Mouse (Mus musculus): ENCODE measurements around the gene Ficd. TPM values are rescaled to one million over a fixed set of nuclear protein-coding genes. Genes with fewer than 3 reads are reported as not detected.

Ficd gene
- polyA plus RNA-seq, 1 experiment = 3.0 TPM

- H3K27ac ChIP-seq (ENCODE audit: control insufficient read depth, insufficient read depth, low read depth, low read length, poor library complexity) = no peak overlapping the region
- 0 out of 2 replicates have a peak, but pooled peaks have one; percentile 6 for TF ChIP-seq POLR2A (IDR thresholded peaks at IDR 0.05; ENCODE audit: borderline replicate concordance, control insufficient read depth, low read depth, low read length)
- TF ChIP-seq CTCF (IDR thresholded peaks at IDR 0.05; ENCODE audit: control insufficient read depth, insufficient read depth, low read length) = no peak
- H3K4me3 ChIP-seq (replicated peaks; ENCODE audit: control insufficient read depth, low read depth, low read length) = no peak overlapping the region
- H3K4me1 ChIP-seq (ENCODE audit: control insufficient read depth, insufficient read depth, low read length) = no peaks in the 10 kb centered on the region
- WGBS = 50% methylated on average over 12 of the region's 12 CpGs
Measured at GRCm38 (mm10) chr5:113725417-113725816, 10.2 kb upstream of the Ficd start.

- TF ChIP-seq CTCF (IDR thresholded peaks at IDR 0.05; ENCODE audit: control insufficient read depth, insufficient read depth, low read length) (no peak), POLR2A (IDR thresholded peaks at IDR 0.05; ENCODE audit: borderline replicate concordance, control insufficient read depth, low read depth, low read length) (no peak)
- WGBS = 64% methylated on average over 6 of the region's 6 CpGs
- Histone ChIP-seq H3K4me3 (replicated peaks; ENCODE audit: control insufficient read depth, low read depth, low read length) (no peak overlapping the region), H3K4me1 (ENCODE audit: control insufficient read depth, insufficient read depth, low read length) (no peaks in the 10 kb centered on the region), H3K27ac (ENCODE audit: control insufficient read depth, insufficient read depth, low read depth, low read length, poor library complexity) (no peak overlapping the region)
Measured at GRCm38 (mm10) chr5:113726618-113727017, 9.0 kb upstream of the Ficd start.

- no peak for TF ChIP-seq POLR2A (IDR thresholded peaks at IDR 0.05; ENCODE audit: borderline replicate concordance, control insufficient read depth, low read depth, low read length)
- TF ChIP-seq CTCF (IDR thresholded peaks at IDR 0.05; ENCODE audit: control insufficient read depth, insufficient read depth, low read length) = no peak
- H3K4me1 ChIP-seq (ENCODE audit: control insufficient read depth, insufficient read depth, low read length) = no peaks in the 10 kb centered on the region
- no peak overlapping the region for H3K4me3 ChIP-seq (replicated peaks; ENCODE audit: control insufficient read depth, low read depth, low read length)
- WGBS = 65% methylated on average over 12 of the region's 12 CpGs
- no peak overlapping the region for H3K27ac ChIP-seq (ENCODE audit: control insufficient read depth, insufficient read depth, low read depth, low read length, poor library complexity)
Measured at GRCm38 (mm10) chr5:113727238-113727637, 8.4 kb upstream of the Ficd start.

- TF ChIP-seq CTCF (IDR thresholded peaks at IDR 0.05; ENCODE audit: control insufficient read depth, insufficient read depth, low read length) = no peak
- TF ChIP-seq POLR2A (IDR thresholded peaks at IDR 0.05; ENCODE audit: borderline replicate concordance, control insufficient read depth, low read depth, low read length) = no peak
- no peak overlapping the region for H3K27ac ChIP-seq (ENCODE audit: control insufficient read depth, insufficient read depth, low read depth, low read length, poor library complexity)
- H3K4me3 ChIP-seq (replicated peaks; ENCODE audit: control insufficient read depth, low read depth, low read length) = no peak overlapping the region
- H3K4me1 ChIP-seq (ENCODE audit: control insufficient read depth, insufficient read depth, low read length) = no peaks in the 10 kb centered on the region
- 73% methylated on average over 7 of the region's 7 CpGs for WGBS
Measured at GRCm38 (mm10) chr5:113728011-113728410, 7.6 kb upstream of the Ficd start.

- no peaks in the 10 kb centered on the region for H3K4me1 ChIP-seq (ENCODE audit: control insufficient read depth, insufficient read depth, low read length)
- no peak for TF ChIP-seq POLR2A (IDR thresholded peaks at IDR 0.05; ENCODE audit: borderline replicate concordance, control insufficient read depth, low read depth, low read length)
- TF ChIP-seq CTCF (IDR thresholded peaks at IDR 0.05; ENCODE audit: control insufficient read depth, insufficient read depth, low read length) = no peak
- WGBS = 85% methylated on average over 7 of the region's 7 CpGs
- no peak overlapping the region for H3K27ac ChIP-seq (ENCODE audit: control insufficient read depth, insufficient read depth, low read depth, low read length, poor library complexity)
- no peak overlapping the region for H3K4me3 ChIP-seq (replicated peaks; ENCODE audit: control insufficient read depth, low read depth, low read length)
Measured at GRCm38 (mm10) chr5:113728691-113729090, 6.9 kb upstream of the Ficd start.

- no peak overlapping the region for H3K27ac ChIP-seq (ENCODE audit: control insufficient read depth, insufficient read depth, low read depth, low read length, poor library complexity)
- H3K4me3 ChIP-seq (replicated peaks; ENCODE audit: control insufficient read depth, low read depth, low read length) = no peak overlapping the region
- H3K4me1 ChIP-seq (ENCODE audit: control insufficient read depth, insufficient read depth, low read length) = peaks cover 1% of the 10 kb centered on the region; the same call in 1 of the 2 replicates
- WGBS = 68% methylated on average over 7 of the region's 7 CpGs
- TF ChIP-seq CTCF (IDR thresholded peaks at IDR 0.05; ENCODE audit: control insufficient read depth, insufficient read depth, low read length) (no peak), POLR2A (IDR thresholded peaks at IDR 0.05; ENCODE audit: borderline replicate concordance, control insufficient read depth, low read depth, low read length) (no peak)
Measured at GRCm38 (mm10) chr5:113730641-113731121, 4.9 kb upstream of the Ficd start.

- TF ChIP-seq POLR2A (IDR thresholded peaks at IDR 0.05; ENCODE audit: borderline replicate concordance, control insufficient read depth, low read depth, low read length) (no peak), CTCF (IDR thresholded peaks at IDR 0.05; ENCODE audit: control insufficient read depth, insufficient read depth, low read length) (no peak)
- H3K27ac ChIP-seq (ENCODE audit: control insufficient read depth, insufficient read depth, low read depth, low read length, poor library complexity) = no peak overlapping the region
- H3K4me3 ChIP-seq (replicated peaks; ENCODE audit: control insufficient read depth, low read depth, low read length) = no peak overlapping the region
- 82% methylated on average over 7 of the region's 7 CpGs for WGBS
- H3K4me1 ChIP-seq (ENCODE audit: control insufficient read depth, insufficient read depth, low read length) = peaks cover 1% of the 10 kb centered on the region; the same call in 1 of the 2 replicates
Measured at GRCm38 (mm10) chr5:113731174-113731573, 4.4 kb upstream of the Ficd start.

- WGBS = 28% methylated on average over 6 of the region's 6 CpGs
Measured at GRCm38 (mm10) chr5:113732182-113732581, 3.4 kb upstream of the Ficd start.

GRCm38 (mm10) chr5:113734376-113734775 is 1.2 kb upstream of the Ficd start:
- peaks cover 1% of the 10 kb centered on the region; the same call in 1 of the 2 replicates for H3K4me1 ChIP-seq (ENCODE audit: control insufficient read depth, insufficient read depth, low read length)
- H3K27ac ChIP-seq (ENCODE audit: control insufficient read depth, insufficient read depth, low read depth, low read length, poor library complexity) = no peak overlapping the region
- WGBS = 80% methylated on average over 5 of the region's 5 CpGs
- H3K4me3 ChIP-seq (replicated peaks; ENCODE audit: control insufficient read depth, low read depth, low read length) = no peak overlapping the region
- TF ChIP-seq POLR2A (IDR thresholded peaks at IDR 0.05; ENCODE audit: borderline replicate concordance, control insufficient read depth, low read depth, low read length) (no peak), CTCF (IDR thresholded peaks at IDR 0.05; ENCODE audit: control insufficient read depth, insufficient read depth, low read length) (no peak)

More at GRCm38 (mm10) chr5:113732182-113732581, 3.4 kb upstream of the Ficd start:
- Histone ChIP-seq H3K4me3 (replicated peaks; ENCODE audit: control insufficient read depth, low read depth, low read length) (no peak overlapping the region), H3K27ac (ENCODE audit: control insufficient read depth, insufficient read depth, low read depth, low read length, poor library complexity) (no peak overlapping the region), H3K4me1 (ENCODE audit: control insufficient read depth, insufficient read depth, low read length) (peaks cover 1% of the 10 kb centered on the region; the same call in 1 of the 2 replicates)
- TF ChIP-seq CTCF (IDR thresholded peaks at IDR 0.05; ENCODE audit: control insufficient read depth, insufficient read depth, low read length) (peak; percentile 74), POLR2A (IDR thresholded peaks at IDR 0.05; ENCODE audit: borderline replicate concordance, control insufficient read depth, low read depth, low read length) (no peak)
